Mouse (Mus musculus): ENCODE measurements around the gene Tenm4. TPM values are rescaled to one million over a fixed set of nuclear protein-coding genes. Genes with fewer than 3 reads are reported as not detected.

Gene Tenm4
- polyA plus RNA-seq, 1 experiment from 2014 or later, result 2.3 TPM

GRCm38 (mm10) chr7:96903088-96903985 is 732.3 kb downstream of the Tenm4 start:
- Histone ChIP-seq H3K9me3 (replicated peaks) (no peaks in the 10 kb centered on the region), H3K36me3 (no peaks in the 10 kb centered on the region), H3K4me3 (no peak overlapping the region), H3K27me3 (replicated peaks) (no peaks in the 10 kb centered on the region), H3K27ac (no peak overlapping the region), H3K4me1 (no peaks in the 10 kb centered on the region), H3K9ac (no peak overlapping the region), H3K4me2 (no peak overlapping the region)
- no peak for ATAC-seq
- 76% methylated on average over 17 of the region's 17 CpGs for WGBS (ENCODE audit: insufficient replicate concordance)

GRCm38 (mm10) chr7:96904442-96904841 is 733.4 kb downstream of the Tenm4 start:
- Histone ChIP-seq H3K4me3 (no peak overlapping the region), H3K9ac (no peak overlapping the region), H3K36me3 (no peaks in the 10 kb centered on the region), H3K4me1 (no peaks in the 10 kb centered on the region), H3K9me3 (replicated peaks) (no peaks in the 10 kb centered on the region), H3K4me2 (no peak overlapping the region), H3K27ac (no peak overlapping the region), H3K27me3 (replicated peaks) (no peaks in the 10 kb centered on the region)
- 41% methylated on average over 3 of the region's 3 CpGs for WGBS (ENCODE audit: insufficient replicate concordance)
- ATAC-seq, result no peak

- H3K9ac ChIP-seq, result no peak overlapping the region
- H3K4me3 ChIP-seq, result no peak overlapping the region
- H3K4me1 ChIP-seq, result no peaks in the 10 kb centered on the region
- no peak overlapping the region for H3K4me2 ChIP-seq
- WGBS (ENCODE audit: insufficient replicate concordance), result 58% methylated on average over 1 of the region's 1 CpGs
- no peak for ATAC-seq
- H3K36me3 ChIP-seq, result no peaks in the 10 kb centered on the region
- H3K9me3 ChIP-seq (replicated peaks), result no peaks in the 10 kb centered on the region
- H3K27me3 ChIP-seq (replicated peaks), result no peaks in the 10 kb centered on the region
- no peak overlapping the region for H3K27ac ChIP-seq
Measured at GRCm38 (mm10) chr7:96904936-96905335, 733.9 kb downstream of the Tenm4 start.

GRCm38 (mm10) chr7:96905422-96905821 is 734.4 kb downstream of the Tenm4 start:
- Histone ChIP-seq H3K4me1 (no peaks in the 10 kb centered on the region), H3K9ac (no peak overlapping the region), H3K9me3 (replicated peaks) (no peaks in the 10 kb centered on the region), H3K4me2 (no peak overlapping the region), H3K27ac (no peak overlapping the region), H3K36me3 (no peaks in the 10 kb centered on the region), H3K4me3 (no peak overlapping the region), H3K27me3 (replicated peaks) (no peaks in the 10 kb centered on the region)
- no peak for ATAC-seq
- WGBS (ENCODE audit: insufficient replicate concordance), result 66% methylated on average over 3 of the region's 3 CpGs

- no peak overlapping the region for H3K4me2 ChIP-seq
- H3K27ac ChIP-seq, result no peak overlapping the region
- H3K4me3 ChIP-seq, result no peak overlapping the region
- no peak overlapping the region for H3K9ac ChIP-seq
- H3K36me3 ChIP-seq, result no peaks in the 10 kb centered on the region
- no peaks in the 10 kb centered on the region for H3K9me3 ChIP-seq (replicated peaks)
- 83% methylated on average over 20 of the region's 20 CpGs for WGBS (ENCODE audit: insufficient replicate concordance)
- ATAC-seq, result no peak; the same call in 1 of the 2 replicates
- no peaks in the 10 kb centered on the region for H3K4me1 ChIP-seq
- no peaks in the 10 kb centered on the region for H3K27me3 ChIP-seq (replicated peaks)
Measured at GRCm38 (mm10) chr7:96906216-96906615, 735.2 kb downstream of the Tenm4 start.

GRCm38 (mm10) chr7:96907971-96908680 is 737.1 kb downstream of the Tenm4 start:
- Histone ChIP-seq H3K27ac (no peak overlapping the region), H3K4me2 (no peak overlapping the region), H3K27me3 (replicated peaks) (peaks cover 5% of the 10 kb centered on the region; the same call in 1 of the 2 replicates), H3K4me1 (no peaks in the 10 kb centered on the region), H3K9me3 (replicated peaks) (no peaks in the 10 kb centered on the region), H3K36me3 (no peaks in the 10 kb centered on the region), H3K4me3 (no peak overlapping the region), H3K9ac (no peak overlapping the region)
- 64% methylated on average over 16 of the region's 16 CpGs for WGBS (ENCODE audit: insufficient replicate concordance)
- ATAC-seq, result no peak

- no peaks in the 10 kb centered on the region for H3K9me3 ChIP-seq (replicated peaks)
- no peak overlapping the region for H3K4me2 ChIP-seq
- H3K4me1 ChIP-seq, result 0 out of 2 replicates have a peak, but pooled peaks cover 4% of the 10 kb centered on the region
- no peak for ATAC-seq
- no peak overlapping the region for H3K4me3 ChIP-seq
- H3K36me3 ChIP-seq, result no peaks in the 10 kb centered on the region
- H3K9ac ChIP-seq, result no peak overlapping the region
- peaks cover 5% of the 10 kb centered on the region; the same call in 1 of the 2 replicates for H3K27me3 ChIP-seq (replicated peaks)
- H3K27ac ChIP-seq, result no peak overlapping the region
- 69% methylated on average over 5 of the region's 5 CpGs for WGBS (ENCODE audit: insufficient replicate concordance)
Measured at GRCm38 (mm10) chr7:96909856-96910255, 738.8 kb downstream of the Tenm4 start.

GRCm38 (mm10) chr7:96910310-96910960 is 739.4 kb downstream of the Tenm4 start:
- Histone ChIP-seq H3K9ac (no peak overlapping the region), H3K4me2 (no peak overlapping the region), H3K27me3 (replicated peaks) (peaks cover 5% of the 10 kb centered on the region; the same call in 1 of the 2 replicates), H3K9me3 (replicated peaks) (no peaks in the 10 kb centered on the region), H3K4me3 (no peak overlapping the region), H3K4me1 (0 out of 2 replicates have a peak, but pooled peaks cover 4% of the 10 kb centered on the region), H3K36me3 (no peaks in the 10 kb centered on the region), H3K27ac (no peak overlapping the region)
- ATAC-seq, result no peak
- 64% methylated on average over 12 of the region's 12 CpGs for WGBS (ENCODE audit: insufficient replicate concordance)

- 0 out of 2 replicates have a peak, but pooled peaks cover 4% of the 10 kb centered on the region for H3K4me1 ChIP-seq
- peak; percentile 66 for ATAC-seq
- no peak overlapping the region for H3K4me3 ChIP-seq
- no peaks in the 10 kb centered on the region for H3K9me3 ChIP-seq (replicated peaks)
- no peak overlapping the region for H3K9ac ChIP-seq
- WGBS (ENCODE audit: insufficient replicate concordance), result 6% methylated on average over 6 of the region's 6 CpGs
- H3K27ac ChIP-seq, result no peak overlapping the region
- peaks cover 5% of the 10 kb centered on the region; the same call in 1 of the 2 replicates for H3K27me3 ChIP-seq (replicated peaks)
- no peak overlapping the region for H3K4me2 ChIP-seq
- no peaks in the 10 kb centered on the region for H3K36me3 ChIP-seq
Measured at GRCm38 (mm10) chr7:96914031-96914430, 743.0 kb downstream of the Tenm4 start.

- Histone ChIP-seq H3K27me3 (replicated peaks) (peaks cover 5% of the 10 kb centered on the region; the same call in 1 of the 2 replicates), H3K36me3 (no peaks in the 10 kb centered on the region), H3K4me3 (no peak overlapping the region), H3K4me1 (0 out of 2 replicates have a peak, but pooled peaks cover 4% of the 10 kb centered on the region), H3K9ac (no peak overlapping the region), H3K27ac (no peak overlapping the region), H3K9me3 (replicated peaks) (no peaks in the 10 kb centered on the region), H3K4me2 (no peak overlapping the region)
- 2% methylated on average over 2 of the region's 2 CpGs for WGBS (ENCODE audit: insufficient replicate concordance)
- 0 out of 2 replicates have a peak, but pooled peaks have one; percentile 42 for ATAC-seq
Measured at GRCm38 (mm10) chr7:96915452-96916105, 744.5 kb downstream of the Tenm4 start.

- 74% methylated on average over 7 of the region's 7 CpGs for WGBS (ENCODE audit: insufficient replicate concordance)
- ATAC-seq, result no peak
- H3K36me3 ChIP-seq, result no peaks in the 10 kb centered on the region
- H3K9ac ChIP-seq, result no peak overlapping the region
- H3K27me3 ChIP-seq (replicated peaks), result no peaks in the 10 kb centered on the region; the same call in 1 of the 2 replicates
- H3K27ac ChIP-seq, result no peak overlapping the region
- H3K4me2 ChIP-seq, result no peak overlapping the region
- H3K4me3 ChIP-seq, result no peak overlapping the region
- no peaks in the 10 kb centered on the region for H3K4me1 ChIP-seq
- no peaks in the 10 kb centered on the region for H3K9me3 ChIP-seq (replicated peaks)
Measured at GRCm38 (mm10) chr7:96920447-96921095, 749.5 kb downstream of the Tenm4 start.

All from liver, embryonic 12.5 days (tissue).